Mouse (Mus musculus): ENCODE measurements around the gene Mms19. TPM values are rescaled to one million over a fixed set of nuclear protein-coding genes. Genes with fewer than 3 reads are reported as not detected.

Mms19 gene
- polyA plus RNA-seq (2012; rRNA removed), result 65.4 and 70.2 TPM in 2 replicates

DNA sequence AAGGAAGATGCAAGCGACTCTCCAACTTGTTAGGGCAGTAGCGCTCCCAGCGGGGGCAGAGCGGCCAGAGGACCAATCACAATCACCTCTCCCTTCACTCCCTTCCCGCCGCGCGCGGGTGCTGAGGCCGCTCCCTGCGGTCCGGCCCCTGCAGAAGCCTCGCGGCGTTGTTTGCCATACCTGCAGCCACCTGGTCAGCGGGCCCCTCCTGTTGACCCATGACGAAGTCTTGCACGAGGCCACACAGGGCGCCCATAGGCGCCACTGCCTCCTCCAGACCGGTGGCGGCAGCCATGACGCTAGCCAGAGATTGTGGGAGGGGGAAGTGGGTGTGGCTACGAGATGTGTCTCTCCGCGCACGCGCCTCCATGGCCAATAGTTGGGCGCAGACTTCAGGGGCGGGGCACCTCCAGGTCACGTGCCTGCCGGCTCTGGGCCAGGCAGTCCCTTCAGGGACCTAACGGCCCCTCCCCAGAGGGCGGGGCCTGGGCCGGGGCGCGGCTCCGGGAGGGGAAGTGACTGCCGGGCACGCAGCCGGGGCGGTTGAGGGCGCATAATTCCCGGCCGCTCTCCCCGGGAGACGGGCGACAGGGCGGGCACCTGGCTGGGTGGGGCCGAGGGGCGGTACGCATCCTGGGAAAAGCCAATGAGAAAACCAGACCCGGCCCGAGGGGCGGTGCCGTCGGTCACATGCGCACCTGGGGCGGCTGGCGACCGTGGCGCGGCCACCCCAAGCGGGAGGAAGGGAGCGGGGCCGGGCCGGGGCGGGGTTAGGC, at the start of gene Mms19:
Gene Mms19, minus strand, starts transcription at position 339 of the 776 bp plus-strand sequence.

GRCm38 (mm10) chr19:41981595-41981927, 604 bp upstream of the Mms19 start, which contains the start of gene Ubtd1:
Ubtd1 (plus strand) TSS chr19:41981763.

GRCm38 (mm10) chr19:41933179-41934086, 47.5 kb downstream of the Mms19 start, which contains the start of the genes Exosc1 and Zdhhc16:
Exosc1 (minus strand) TSS chr19:41933423.
Zdhhc16 (plus strand) TSS chr19:41933480.

DNA sequence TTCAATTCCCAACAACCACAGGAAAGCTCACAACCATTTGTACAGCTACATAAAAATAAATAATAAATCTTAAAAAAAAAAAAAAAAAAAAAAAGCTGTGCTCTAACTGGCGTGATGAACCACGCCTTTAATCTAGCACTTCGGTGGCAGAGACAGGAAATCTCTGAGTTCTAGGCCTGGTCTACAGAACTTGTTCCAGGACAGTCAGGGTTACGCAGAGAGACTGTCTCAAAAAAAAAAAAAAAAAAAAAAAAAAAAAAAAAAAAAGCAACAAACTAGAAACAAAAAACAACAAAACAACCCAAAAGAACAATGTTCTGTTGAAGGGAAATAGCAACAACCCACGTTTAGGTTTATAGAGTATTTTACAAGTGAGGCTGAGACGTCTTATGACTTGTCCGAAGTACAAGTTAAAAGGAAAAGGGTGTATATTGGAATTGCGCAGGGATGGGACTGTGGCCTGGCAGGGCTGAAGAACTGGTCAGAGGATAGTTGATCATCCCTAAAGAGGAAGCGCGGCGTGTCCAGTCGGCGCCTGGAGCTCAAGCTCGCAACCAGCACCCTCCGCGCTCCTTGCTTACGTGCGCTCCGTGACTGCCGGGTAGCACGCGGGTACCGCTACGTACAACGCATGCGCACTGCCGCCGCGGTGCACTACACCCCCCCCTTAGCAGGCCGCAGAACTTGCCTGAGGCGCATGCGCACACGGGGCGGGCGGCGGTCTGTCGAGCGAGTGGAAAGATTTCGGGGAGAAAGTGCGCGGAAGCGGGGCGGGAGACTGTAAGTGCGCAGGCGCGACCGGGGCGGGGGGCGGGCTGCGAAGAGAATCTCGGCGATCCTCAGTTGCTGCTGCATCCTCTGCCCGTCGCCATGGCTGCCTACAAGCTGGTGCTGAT, 69.5 kb downstream of the Mms19 start, which contains the start of gene Pgam1:
Gene Pgam1, plus strand, starts transcription at position 746 of the 896 bp plus-strand sequence.

DNA sequence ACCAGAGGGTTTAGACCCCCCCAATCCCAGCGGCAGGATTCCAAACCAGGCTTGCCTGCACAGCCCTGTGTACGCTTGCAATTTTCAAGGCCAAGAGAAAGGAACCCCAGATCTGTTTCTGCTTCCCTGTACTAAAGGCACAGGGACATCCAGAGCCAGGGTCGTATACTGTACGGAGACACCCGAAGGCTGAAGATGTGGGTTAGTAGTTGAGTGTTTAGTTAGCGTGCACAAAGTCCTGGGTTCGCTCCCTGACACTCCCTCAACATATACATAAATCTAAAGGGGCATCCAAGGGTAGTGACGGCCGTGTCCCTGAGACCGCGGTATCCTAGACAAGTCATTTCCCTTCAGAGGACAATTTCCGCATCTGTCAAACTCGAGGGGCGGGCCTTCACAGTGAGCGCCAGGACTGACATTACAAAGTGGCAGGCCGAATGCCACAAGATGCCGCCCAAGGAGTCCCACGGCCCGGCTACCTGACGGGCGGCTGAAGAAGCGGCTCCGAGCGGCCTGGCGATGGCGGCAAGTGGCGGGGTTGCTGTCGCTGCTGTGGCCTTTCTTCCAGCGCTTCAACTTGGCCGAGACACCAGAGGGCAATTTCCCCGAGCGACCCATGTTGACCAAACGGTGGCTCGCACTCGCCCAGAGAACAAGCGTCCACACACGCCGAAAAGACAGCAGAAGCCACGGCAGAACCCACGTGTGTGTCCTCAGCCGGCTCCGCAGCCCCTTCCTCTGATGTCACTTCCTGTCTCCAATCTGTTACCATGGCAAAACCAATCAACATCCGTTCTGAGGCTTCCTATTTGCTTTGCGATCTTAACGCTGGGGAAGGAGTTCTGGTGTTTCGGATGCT, 85.3 kb downstream of the Mms19 start, which contains the start of gene Rrp12:
Gene Rrp12, minus strand, starts transcription at position 714 of the 859 bp plus-strand sequence.

Other genes with a start within 250 kb of the Mms19 start
- 24.2 and 29.8 TPM in 2 replicates for gene Slit1, start 237.5 kb downstream of the Mms19 start, polyA plus RNA-seq (2012; rRNA removed)
- 5.0 and 6.1 TPM in 2 replicates for gene Arhgap19, start 179.1 kb downstream of the Mms19 start, polyA plus RNA-seq (2012; rRNA removed)
- gene Frat1, start 151.2 kb downstream of the Mms19 start, polyA plus RNA-seq (2012; rRNA removed), result 11.0 and 12.4 TPM in 2 replicates
- gene Frat2, start 133.0 kb downstream of the Mms19 start, polyA plus RNA-seq (2012; rRNA removed), result 12.0 and 13.9 TPM in 2 replicates
- gene Rrp12, start 85.0 kb downstream of the Mms19 start, polyA plus RNA-seq (2012; rRNA removed), result 16.9 and 17.0 TPM in 2 replicates
- gene Pgam1, start 69.2 kb downstream of the Mms19 start, polyA plus RNA-seq (2012; rRNA removed), result 459 and 467 TPM in 2 replicates
- 30.5 and 31.7 TPM in 2 replicates for gene Exosc1, start 47.7 kb downstream of the Mms19 start, polyA plus RNA-seq (2012; rRNA removed)
- gene Zdhhc16, start 47.7 kb downstream of the Mms19 start, polyA plus RNA-seq (2012; rRNA removed), result 93.7 and 94.8 TPM in 2 replicates
- 16.5 and 16.8 TPM in 2 replicates for gene Ubtd1, start 606 bp upstream of the Mms19 start, polyA plus RNA-seq (2012; rRNA removed)
- 0.93 and 1.1 TPM in 2 replicates for gene Ankrd2, start 54.8 kb upstream of the Mms19 start, polyA plus RNA-seq (2012; rRNA removed)
- 2.1 TPM in 2 replicates for gene Hoga1, start 64.5 kb upstream of the Mms19 start, polyA plus RNA-seq (2012; rRNA removed)
- 0.29 and 0.34 TPM in 2 replicates for gene 4933411K16Rik, start 71.1 kb upstream of the Mms19 start, polyA plus RNA-seq (2012; rRNA removed)
- gene Morn4, start 105.2 kb upstream of the Mms19 start, polyA plus RNA-seq (2012; rRNA removed), result 161 and 175 TPM in 2 replicates
- gene Pi4k2a, start 109.3 kb upstream of the Mms19 start, polyA plus RNA-seq (2012; rRNA removed), result 40.2 and 41.2 TPM in 2 replicates
- 5.2 and 6.2 TPM in 2 replicates for gene Avpi1, start 147.9 kb upstream of the Mms19 start, polyA plus RNA-seq (2012; rRNA removed)
- 13.5 and 15.1 TPM in 2 replicates for gene Marveld1, start 166.2 kb upstream of the Mms19 start, polyA plus RNA-seq (2012; rRNA removed)
- 135 and 139 TPM in 2 replicates for gene Zfyve27, start 182.8 kb upstream of the Mms19 start, polyA plus RNA-seq (2012; rRNA removed)
- 3.9 and 5.2 TPM in 2 replicates for gene Sfrp5, start 221.1 kb upstream of the Mms19 start, polyA plus RNA-seq (2012; rRNA removed)

Measured in central nervous system, embryonic 18 days (tissue).